Mouse (Mus musculus): ENCODE data around the gene Grik3. TPM values are rescaled to one million over a fixed set of nuclear protein-coding genes. Genes with fewer than 3 reads are reported as not detected.

The Grik3 gene
- total and polyA plus RNA-seq, 3 experiments: under 0.01 TPM; not detected in 2

GRCm38 (mm10) chr4:125495477-125495876 lies 5.0 kb downstream of the Grik3 start:
- Histone ChIP-seq H3K27me3 (ENCODE audit: control insufficient read depth in 1 of 2, insufficient read depth in 2 of 2, low read length in 2 of 2) (no peaks in the 10 kb centered on the region), H3K9ac (ENCODE audit: control insufficient read depth, low read depth, low read length, poor library complexity, severe bottlenecking) (no peak overlapping the region), H3K27ac (ENCODE audit: control insufficient read depth, low read depth, low read length) (no peak overlapping the region), H3K4me3 (ENCODE audit: control insufficient read depth in 1 of 2, insufficient read depth in 1 of 2, low read depth in 2 of 2, low read length in 2 of 2) (no peak overlapping the region), H3K4me1 (ENCODE audit: control insufficient read depth in 1 of 2, insufficient read depth in 2 of 2, low read length in 2 of 2) (no peaks in the 10 kb centered on the region), H3K36me3 (ENCODE audit: control insufficient read depth in 1 of 2, insufficient read depth in 2 of 2, low read length in 2 of 2) (no peaks in the 10 kb centered on the region), H3K9me3 (replicated peaks; ENCODE audit: insufficient read depth, low read length) (no peaks in the 10 kb centered on the region), H3K79me2 (ENCODE audit: control insufficient read depth, insufficient read depth, low read length, poor library complexity) (no peaks in the 10 kb centered on the region)
- DNase-seq (ENCODE audit: low read depth, low spot score): no peak
- TF ChIP-seq USF1 (IDR thresholded peaks at IDR 0.05; ENCODE audit: low read depth, low read length): no peak
- TF ChIP-seq JUND (IDR thresholded peaks at IDR 0.05; ENCODE audit: low read depth, low read length): no peak
- no peak for TF ChIP-seq MAX (IDR thresholded peaks at IDR 0.05; ENCODE audit: low read length)
- no peak for TF ChIP-seq MYB (IDR thresholded peaks at IDR 0.05; ENCODE audit: low read depth, low read length)
- no peak for TF ChIP-seq CHD2 (IDR thresholded peaks at IDR 0.05; ENCODE audit: low read length)
- TF ChIP-seq USF2 (IDR thresholded peaks at IDR 0.05; ENCODE audit: borderline replicate concordance in 1 of 2, insufficient read depth in 1 of 2, low read depth in 1 of 2, low read length in 2 of 2): no peak

DNA sequence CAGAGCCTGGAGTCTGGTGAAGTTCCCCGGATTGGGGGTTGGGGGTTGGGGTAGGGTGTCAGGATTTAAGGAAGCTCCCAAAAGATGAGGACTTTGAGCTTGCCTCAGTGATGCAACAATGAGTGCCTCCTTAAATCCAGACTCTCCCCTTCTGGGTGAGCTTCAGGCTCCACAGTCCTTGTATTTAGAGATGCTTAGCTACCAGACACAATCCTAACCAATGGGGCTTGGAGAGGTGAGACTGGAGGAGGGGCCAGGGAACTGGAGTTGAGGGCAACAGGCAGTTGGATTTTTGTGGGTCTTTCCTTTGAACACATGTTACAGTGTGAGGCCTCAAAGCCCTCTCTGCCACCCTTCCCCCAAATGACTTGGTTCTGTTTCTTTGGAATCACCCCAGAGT lies 6.5 kb downstream of the Grik3 start:
- Histone ChIP-seq H3K4me1 (ENCODE audit: control insufficient read depth in 1 of 2, insufficient read depth in 2 of 2, low read length in 2 of 2) (no peaks in the 10 kb centered on the region), H3K27me3 (ENCODE audit: control insufficient read depth in 1 of 2, insufficient read depth in 2 of 2, low read length in 2 of 2) (no peaks in the 10 kb centered on the region), H3K27ac (ENCODE audit: control insufficient read depth, low read depth, low read length) (no peak overlapping the region)

DNA sequence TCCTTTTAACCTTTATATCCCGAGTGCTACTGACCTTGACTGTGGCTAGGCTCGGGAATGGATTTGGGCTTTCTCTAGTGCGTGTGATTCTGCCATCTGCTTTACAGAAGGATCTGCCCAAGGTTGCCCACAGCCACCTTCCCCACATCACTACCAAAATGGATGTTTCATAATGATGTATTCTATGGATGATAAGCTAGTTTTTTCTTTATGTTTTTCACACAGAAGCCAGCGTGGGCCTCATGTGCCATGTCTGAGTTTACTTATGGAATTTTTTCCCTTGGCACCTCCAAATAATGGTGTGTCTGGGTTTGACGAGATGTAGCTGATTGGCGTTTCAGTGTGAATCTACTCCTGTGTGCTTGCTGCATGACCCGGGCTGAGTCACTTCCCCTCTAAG lies 7.0 kb downstream of the Grik3 start:
- no peak overlapping the region for H3K27ac ChIP-seq (ENCODE audit: control insufficient read depth, low read depth, low read length)
- no peaks in the 10 kb centered on the region for H3K4me1 ChIP-seq (ENCODE audit: control insufficient read depth in 1 of 2, insufficient read depth in 2 of 2, low read length in 2 of 2)
- no peaks in the 10 kb centered on the region for H3K36me3 ChIP-seq (ENCODE audit: control insufficient read depth in 1 of 2, insufficient read depth in 2 of 2, low read length in 2 of 2)
- H3K79me2 ChIP-seq (ENCODE audit: control insufficient read depth, insufficient read depth, low read length, poor library complexity): no peaks in the 10 kb centered on the region
- TF ChIP-seq MXI1 (IDR thresholded peaks at IDR 0.05; ENCODE audit: low read depth, low read length): no peak
- TF ChIP-seq ZC3H11A (IDR thresholded peaks at IDR 0.05; ENCODE audit: low read depth, low read length): no peak
- no peak for TF ChIP-seq TCF12 (IDR thresholded peaks at IDR 0.05; ENCODE audit: low read depth, low read length)
- no peak for TF ChIP-seq MAX (IDR thresholded peaks at IDR 0.05; ENCODE audit: low read length)
- TF ChIP-seq ETS1 (IDR thresholded peaks at IDR 0.05; ENCODE audit: low read depth, low read length): no peak
- no peak for TF ChIP-seq ZMIZ1 (IDR thresholded peaks at IDR 0.05; ENCODE audit: low read depth, low read length)
- no peak for TF ChIP-seq RCOR1 (IDR thresholded peaks at IDR 0.05; ENCODE audit: low read depth, low read length)
- no peak for TF ChIP-seq TAL1 (IDR thresholded peaks at IDR 0.05; ENCODE audit: low read length)
- no peak for TF ChIP-seq USF2 (IDR thresholded peaks at IDR 0.05; ENCODE audit: borderline replicate concordance in 1 of 2, insufficient read depth in 1 of 2, low read depth in 1 of 2, low read length in 2 of 2)
- no peak for TF ChIP-seq TBP (IDR thresholded peaks at IDR 0.05; ENCODE audit: low read depth, low read length)
- TF ChIP-seq CHD2 (IDR thresholded peaks at IDR 0.05; ENCODE audit: low read length): no peak
- no peak for TF ChIP-seq MAFK (IDR thresholded peaks at IDR 0.05; ENCODE audit: borderline replicate concordance, low read depth, low read length)
- TF ChIP-seq E2F4 (IDR thresholded peaks at IDR 0.05; ENCODE audit: borderline replicate concordance, low read depth, low read length): no peak
- TF ChIP-seq POLR2AphosphoS2 (IDR thresholded peaks at IDR 0.05; ENCODE audit: low read length): no peak
- TF ChIP-seq MYB (IDR thresholded peaks at IDR 0.05; ENCODE audit: low read depth, low read length): no peak
- no peak for TF ChIP-seq MYC (IDR thresholded peaks at IDR 0.05; ENCODE audit: low read depth, low read length)
- no peak for TF ChIP-seq JUND (IDR thresholded peaks at IDR 0.05; ENCODE audit: low read depth, low read length)
- H3K4me3 ChIP-seq (ENCODE audit: control insufficient read depth in 1 of 2, insufficient read depth in 1 of 2, low read depth in 2 of 2, low read length in 2 of 2): no peak overlapping the region
- no peaks in the 10 kb centered on the region for H3K9me3 ChIP-seq (replicated peaks; ENCODE audit: insufficient read depth, low read length)
- H3K27me3 ChIP-seq (ENCODE audit: control insufficient read depth in 1 of 2, insufficient read depth in 2 of 2, low read length in 2 of 2): no peaks in the 10 kb centered on the region
- DNase-seq (ENCODE audit: low read depth, low spot score): no peak
- H3K9ac ChIP-seq (ENCODE audit: control insufficient read depth, low read depth, low read length, poor library complexity, severe bottlenecking): no peak overlapping the region

More for the DNA sequence above, 6.5 kb downstream of the Grik3 start:
- no peak overlapping the region for H3K9ac ChIP-seq (ENCODE audit: control insufficient read depth, low read depth, low read length, poor library complexity, severe bottlenecking)
- no peaks in the 10 kb centered on the region for H3K79me2 ChIP-seq (ENCODE audit: control insufficient read depth, insufficient read depth, low read length, poor library complexity)
- H3K4me3 ChIP-seq (ENCODE audit: control insufficient read depth in 1 of 2, insufficient read depth in 1 of 2, low read depth in 2 of 2, low read length in 2 of 2): no peak overlapping the region
- no peak for TF ChIP-seq USF2 (IDR thresholded peaks at IDR 0.05; ENCODE audit: borderline replicate concordance in 1 of 2, insufficient read depth in 1 of 2, low read depth in 1 of 2, low read length in 2 of 2)
- TF ChIP-seq USF1 (IDR thresholded peaks at IDR 0.05; ENCODE audit: low read depth, low read length): no peak
- no peak for TF ChIP-seq ZC3H11A (IDR thresholded peaks at IDR 0.05; ENCODE audit: low read depth, low read length)
- TF ChIP-seq CHD2 (IDR thresholded peaks at IDR 0.05; ENCODE audit: low read length): no peak
- no peak for TF ChIP-seq CTCF (IDR thresholded peaks at IDR 0.05 in 2 of 3, conservative IDR thresholded peaks at IDR 0.05 in 1 of 3; ENCODE audit: control insufficient read depth in 1 of 3, insufficient read depth in 1 of 3, low read depth in 2 of 3, low read length in 3 of 3, poor library complexity in 1 of 3, severe bottlenecking in 1 of 3)
- no peak for TF ChIP-seq UBTF (IDR thresholded peaks at IDR 0.05; ENCODE audit: borderline replicate concordance, insufficient read depth, low read depth, low read length)
- TF ChIP-seq ETS1 (IDR thresholded peaks at IDR 0.05; ENCODE audit: low read depth, low read length): no peak
- no peak for TF ChIP-seq MAFK (IDR thresholded peaks at IDR 0.05; ENCODE audit: borderline replicate concordance, low read depth, low read length)
- TF ChIP-seq SMC3 (IDR thresholded peaks at IDR 0.05; ENCODE audit: low read depth, low read length): no peak
- TF ChIP-seq EP300 (IDR thresholded peaks at IDR 0.05; ENCODE audit: low read depth in 1 of 2, low read length in 2 of 2): no peak
- TF ChIP-seq ZNF384 (IDR thresholded peaks at IDR 0.05; ENCODE audit: low read depth, low read length): no peak
- TF ChIP-seq POLR2A (IDR thresholded peaks at IDR 0.05; ENCODE audit: control insufficient read depth in 1 of 2, insufficient read depth in 1 of 2, low read depth in 1 of 2, low read length in 2 of 2, poor library complexity in 1 of 2): no peak
- no peak for TF ChIP-seq SIN3A (IDR thresholded peaks at IDR 0.05; ENCODE audit: low read length)
- no peak for TF ChIP-seq MEF2A (IDR thresholded peaks at IDR 0.05; ENCODE audit: extremely low read depth, insufficient replicate concordance, low read depth, low read length, poor library complexity, severe bottlenecking)
- TF ChIP-seq GABPA (IDR thresholded peaks at IDR 0.05; ENCODE audit: low read depth, low read length): no peak
- no peak for TF ChIP-seq TBP (IDR thresholded peaks at IDR 0.05; ENCODE audit: low read depth, low read length)
- TF ChIP-seq ZKSCAN1 (IDR thresholded peaks at IDR 0.05; ENCODE audit: low read depth, low read length): no peak
- no peaks in the 10 kb centered on the region for H3K9me3 ChIP-seq (replicated peaks; ENCODE audit: insufficient read depth, low read length)
- DNase-seq (ENCODE audit: low read depth, low spot score): no peak
- H3K36me3 ChIP-seq (ENCODE audit: control insufficient read depth in 1 of 2, insufficient read depth in 2 of 2, low read length in 2 of 2): no peaks in the 10 kb centered on the region

Data from MEL (cell line).